Mouse (Mus musculus): ENCODE measurements around the gene Znrd1as.

The Znrd1as gene

GRCm38 (mm10) chr17:36994528-36994927 is 36.1 kb downstream of the Znrd1as start:
- DNase-seq (ENCODE audit: extremely low spot score, low read depth, low spot score): no peak

- no peak for DNase-seq (ENCODE audit: extremely low spot score, low read depth, low spot score)
These were observed 37.1 kb downstream of the Znrd1as start for GRCm38 (mm10) chr17:36995448-36995847.

GRCm38 (mm10) chr17:36997033-36997735 is 38.8 kb downstream of the Znrd1as start:
- no peak for DNase-seq (ENCODE audit: extremely low spot score, low read depth, low spot score)

GRCm38 (mm10) chr17:36998477-36998876 is 40.1 kb downstream of the Znrd1as start:
- no peak for DNase-seq (ENCODE audit: extremely low spot score, low read depth, low spot score)

GRCm38 (mm10) chr17:37000863-37001262 is 42.5 kb downstream of the Znrd1as start, which contains the start of gene Zfp57:
TSS of gene Zfp57 (plus strand) at chr17:37001163.
- no peak for DNase-seq (ENCODE audit: extremely low spot score, low read depth, low spot score)

GRCm38 (mm10) chr17:37002364-37003330 is 44.3 kb downstream of the Znrd1as start:
- DNase-seq (ENCODE audit: extremely low spot score, low read depth, low spot score): peak; percentile 67

GRCm38 (mm10) chr17:37003366-37003765 is 45.0 kb downstream of the Znrd1as start:
- DNase-seq (ENCODE audit: extremely low spot score, low read depth, low spot score): no peak

GRCm38 (mm10) chr17:37008161-37008560 is 49.8 kb downstream of the Znrd1as start:
- no peak for DNase-seq (ENCODE audit: extremely low spot score, low read depth, low spot score)

- DNase-seq (ENCODE audit: extremely low spot score, low read depth, low spot score): no peak
These were observed 51.2 kb downstream of the Znrd1as start for GRCm38 (mm10) chr17:37009460-37010042.

GRCm38 (mm10) chr17:37011719-37012118 is 53.3 kb downstream of the Znrd1as start:
- no peak for DNase-seq (ENCODE audit: extremely low spot score, low read depth, low spot score)

GRCm38 (mm10) chr17:37012141-37012540 is 53.7 kb downstream of the Znrd1as start:
- no peak for DNase-seq (ENCODE audit: extremely low spot score, low read depth, low spot score)

All from hindlimb bud, embryonic 11.5 days (tissue).